Mouse (Mus musculus): ENCODE results near the gene Zbtb21. TPM values are rescaled to one million over a fixed set of nuclear protein-coding genes. Genes with fewer than 3 reads are reported as not detected.

Zbtb21 gene
- polyA plus RNA-seq, 1 experiment, result 20.4 TPM

DNA sequence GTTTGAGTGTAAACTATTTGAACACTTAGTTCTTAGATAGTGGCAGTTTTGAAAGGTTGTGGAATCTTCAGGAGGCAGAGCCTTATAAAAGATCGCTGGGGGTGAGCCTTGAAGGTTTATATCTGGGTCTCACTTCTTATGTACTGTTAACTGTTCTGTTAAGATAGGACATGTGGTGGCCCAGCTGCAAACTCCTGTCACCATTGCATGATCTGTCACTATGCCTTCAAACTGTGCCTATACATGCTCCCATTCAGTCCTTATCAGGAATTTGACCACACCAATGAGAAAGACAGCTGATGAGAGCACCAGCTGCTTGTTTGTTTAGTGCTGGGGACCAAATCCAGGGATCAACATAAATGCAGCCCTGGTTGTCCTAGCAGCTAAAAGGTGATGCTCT, 14.9 kb upstream of the Zbtb21 start:
- TF ChIP-seq CTCF (IDR thresholded peaks at IDR 0.05; ENCODE audit: borderline replicate concordance, insufficient read depth, low read length), result no peak
- TF ChIP-seq POLR2A (IDR thresholded peaks at IDR 0.05; ENCODE audit: low read depth, low read length), result no peak
- Histone ChIP-seq H3K27ac (ENCODE audit: insufficient read depth, low read length) (no peak overlapping the region), H3K4me3 (ENCODE audit: insufficient read depth, low read length) (no peak overlapping the region), H3K4me1 (ENCODE audit: control insufficient read depth, insufficient read depth, low read length) (no peaks in the 10 kb centered on the region)

DNA sequence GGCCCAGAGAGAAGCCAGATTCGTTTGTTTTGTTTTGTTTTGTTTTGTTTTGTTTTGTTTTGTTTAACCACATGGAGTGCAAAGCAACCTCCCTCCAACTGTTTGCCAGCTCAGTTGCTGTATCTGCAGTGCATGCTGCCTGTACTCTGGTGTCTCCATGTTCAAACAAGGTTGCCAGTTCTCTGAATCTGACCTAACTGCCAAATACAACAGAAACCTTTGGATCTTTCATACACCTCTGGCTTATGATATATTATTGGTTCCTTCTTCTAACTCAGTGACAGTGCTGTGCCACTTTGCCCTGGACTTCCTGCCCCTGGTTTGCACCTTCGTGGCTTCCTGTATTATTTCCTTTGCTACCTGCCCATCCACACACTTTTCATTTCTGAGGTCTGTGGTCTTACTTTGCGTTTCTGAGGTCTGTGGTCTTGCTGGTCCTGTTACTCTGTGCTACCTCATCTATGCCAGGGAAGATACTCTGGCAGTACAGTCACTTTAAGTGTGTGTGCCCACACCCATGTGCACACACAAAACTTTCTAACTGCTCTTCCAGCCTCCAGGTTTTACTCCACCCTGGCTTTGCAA, 1.6 kb upstream of the Zbtb21 start:
- no peak overlapping the region for H3K27ac ChIP-seq (ENCODE audit: insufficient read depth, low read length)
- TF ChIP-seq POLR2A (IDR thresholded peaks at IDR 0.05; ENCODE audit: low read depth, low read length) (no peak), CTCF (IDR thresholded peaks at IDR 0.05; ENCODE audit: borderline replicate concordance, insufficient read depth, low read length) (no peak)
- H3K4me3 ChIP-seq (ENCODE audit: insufficient read depth, low read length), result no peak overlapping the region
- peaks cover 2% of the 10 kb centered on the region; the same call in 1 of the 2 replicates for H3K4me1 ChIP-seq (ENCODE audit: control insufficient read depth, insufficient read depth, low read length)

DNA sequence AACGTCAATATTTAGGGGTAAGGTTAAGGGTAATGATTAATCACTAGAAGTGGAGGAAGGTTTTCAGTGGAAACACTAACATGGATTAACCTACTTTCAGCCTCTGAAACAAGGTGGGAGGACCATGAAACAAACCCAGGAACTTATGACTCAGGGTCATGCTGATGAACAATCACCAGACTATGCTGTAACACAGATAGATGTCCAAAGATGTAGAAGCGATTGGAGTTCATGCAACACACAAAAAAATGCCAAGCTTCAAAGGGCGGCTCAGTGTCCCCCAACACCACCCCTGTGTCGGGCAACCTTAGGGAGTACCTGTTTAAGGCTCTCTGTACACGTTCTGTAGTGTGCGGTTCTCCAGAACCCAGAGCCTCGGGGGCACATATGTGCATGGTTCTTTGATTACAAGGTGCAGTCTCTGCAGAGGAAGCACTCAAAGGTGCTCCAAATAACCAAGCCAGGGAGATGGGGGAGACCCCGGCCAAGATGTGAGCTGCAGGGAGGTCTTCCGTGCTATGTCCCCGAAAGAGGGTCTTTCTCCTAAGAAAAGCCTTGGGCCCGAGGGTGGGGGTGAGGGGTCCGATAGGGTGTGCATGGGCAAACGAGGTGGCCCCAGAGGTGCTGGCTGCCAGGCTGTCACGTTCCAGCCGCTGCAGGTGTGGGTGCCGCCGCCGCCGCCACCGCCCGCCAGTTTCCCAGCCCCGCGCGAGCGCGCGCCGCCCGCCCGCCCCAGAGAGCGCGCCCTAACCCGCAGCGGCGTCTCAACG, 856 bp downstream of the Zbtb21 start:
- peaks cover 8% of the 10 kb centered on the region for H3K4me1 ChIP-seq (ENCODE audit: control insufficient read depth, insufficient read depth, low read length)
- H3K4me3 ChIP-seq (ENCODE audit: insufficient read depth, low read length), result peak overlapping the region; percentile 60
- TF ChIP-seq CTCF (IDR thresholded peaks at IDR 0.05; ENCODE audit: borderline replicate concordance, insufficient read depth, low read length) (no peak), POLR2A (IDR thresholded peaks at IDR 0.05; ENCODE audit: low read depth, low read length) (peak; percentile 62)
- peak overlapping the region; percentile 77 for H3K27ac ChIP-seq (ENCODE audit: insufficient read depth, low read length)

DNA sequence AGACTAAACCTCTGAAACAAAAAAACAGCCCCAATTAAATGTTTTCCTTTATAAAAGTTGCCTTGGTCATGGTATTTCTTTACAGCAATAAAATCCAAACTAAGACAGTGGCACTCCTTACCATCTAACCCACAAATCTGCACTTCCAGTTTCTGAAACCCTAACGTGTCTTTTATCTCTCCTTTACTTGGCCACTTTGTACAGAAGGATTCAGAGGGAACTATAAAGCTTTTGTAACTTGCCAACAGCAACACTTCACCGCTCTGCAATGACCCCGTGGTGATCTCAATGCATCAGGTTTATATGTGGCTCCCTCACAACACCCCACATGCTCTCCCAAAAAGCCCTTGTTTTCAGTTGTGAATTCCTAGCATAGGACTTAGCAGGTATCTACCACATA, 2.1 kb downstream of the Zbtb21 start:
- H3K4me1 ChIP-seq (ENCODE audit: control insufficient read depth, insufficient read depth, low read length), result peaks cover 8% of the 10 kb centered on the region
- TF ChIP-seq CTCF (IDR thresholded peaks at IDR 0.05; ENCODE audit: borderline replicate concordance, insufficient read depth, low read length), result no peak
- no peak for TF ChIP-seq POLR2A (IDR thresholded peaks at IDR 0.05; ENCODE audit: low read depth, low read length)
- no peak overlapping the region for H3K4me3 ChIP-seq (ENCODE audit: insufficient read depth, low read length)
- no peak overlapping the region for H3K27ac ChIP-seq (ENCODE audit: insufficient read depth, low read length)

DNA sequence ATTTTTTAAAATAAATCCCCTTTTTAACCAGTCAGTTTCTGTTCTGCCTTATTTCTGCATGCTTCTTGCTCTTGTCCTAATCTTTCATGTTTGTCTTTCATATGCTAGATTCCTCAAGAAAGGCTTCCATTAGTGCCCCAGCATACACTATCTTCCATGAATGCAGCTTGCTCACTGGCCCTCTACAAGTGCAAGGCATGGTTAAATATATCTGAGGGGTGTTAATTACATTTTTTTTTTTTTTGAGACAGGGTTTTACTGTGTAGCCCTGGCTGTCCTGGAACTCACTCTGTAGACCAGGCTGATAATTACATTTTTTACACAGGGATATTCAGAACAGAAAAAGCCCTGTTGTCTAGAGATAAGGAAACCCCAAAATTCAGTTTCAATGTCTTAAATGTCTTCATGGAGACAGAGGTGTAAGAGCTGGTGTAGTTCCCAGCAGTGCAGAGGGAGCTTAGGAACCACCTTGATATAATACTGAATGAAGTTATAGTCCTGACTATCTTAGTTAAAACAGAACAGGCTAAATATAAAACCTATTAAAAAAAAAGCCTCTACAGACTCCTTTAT, 3.9 kb downstream of the Zbtb21 start:
- H3K4me3 ChIP-seq (ENCODE audit: insufficient read depth, low read length), result no peak overlapping the region
- no peak for TF ChIP-seq CTCF (IDR thresholded peaks at IDR 0.05; ENCODE audit: borderline replicate concordance, insufficient read depth, low read length)
- TF ChIP-seq POLR2A (IDR thresholded peaks at IDR 0.05; ENCODE audit: low read depth, low read length), result no peak
- H3K27ac ChIP-seq (ENCODE audit: insufficient read depth, low read length), result no peak overlapping the region
- peaks cover 8% of the 10 kb centered on the region for H3K4me1 ChIP-seq (ENCODE audit: control insufficient read depth, insufficient read depth, low read length)

DNA sequence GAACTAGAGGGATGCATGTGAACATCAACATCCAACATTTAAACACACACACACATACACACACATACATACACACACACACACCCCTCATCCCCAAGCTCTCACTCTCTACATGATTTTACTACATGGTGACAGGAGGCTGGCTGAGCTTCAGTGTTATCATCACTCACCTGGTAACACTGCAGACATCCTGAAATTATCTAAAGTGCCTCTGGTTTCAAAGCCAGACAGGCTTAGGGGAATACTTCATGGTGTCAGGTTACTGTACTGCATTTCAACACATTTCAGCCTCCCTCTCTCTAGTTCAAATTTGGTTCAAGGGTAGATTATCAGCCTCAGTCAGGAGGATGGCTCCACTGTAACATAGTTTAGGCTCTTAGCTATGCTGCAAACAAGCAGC, 4.8 kb downstream of the Zbtb21 start:
- TF ChIP-seq POLR2A (IDR thresholded peaks at IDR 0.05; ENCODE audit: low read depth, low read length) (no peak), CTCF (IDR thresholded peaks at IDR 0.05; ENCODE audit: borderline replicate concordance, insufficient read depth, low read length) (no peak)
- Histone ChIP-seq H3K4me1 (ENCODE audit: control insufficient read depth, insufficient read depth, low read length) (peaks cover 8% of the 10 kb centered on the region), H3K4me3 (ENCODE audit: insufficient read depth, low read length) (no peak overlapping the region), H3K27ac (ENCODE audit: insufficient read depth, low read length) (peak overlapping the region; percentile 42; the same call in 1 of the 2 replicates)

GRCm38 (mm10) chr16:97956011-97956410, 6.4 kb downstream of the Zbtb21 start:
- Histone ChIP-seq H3K4me3 (ENCODE audit: insufficient read depth, low read length) (no peak overlapping the region), H3K4me1 (ENCODE audit: control insufficient read depth, insufficient read depth, low read length) (peaks cover 8% of the 10 kb centered on the region), H3K27ac (ENCODE audit: insufficient read depth, low read length) (no peak overlapping the region)
- TF ChIP-seq POLR2A (IDR thresholded peaks at IDR 0.05; ENCODE audit: low read depth, low read length), result no peak
- TF ChIP-seq CTCF (IDR thresholded peaks at IDR 0.05; ENCODE audit: borderline replicate concordance, insufficient read depth, low read length), result no peak

DNA sequence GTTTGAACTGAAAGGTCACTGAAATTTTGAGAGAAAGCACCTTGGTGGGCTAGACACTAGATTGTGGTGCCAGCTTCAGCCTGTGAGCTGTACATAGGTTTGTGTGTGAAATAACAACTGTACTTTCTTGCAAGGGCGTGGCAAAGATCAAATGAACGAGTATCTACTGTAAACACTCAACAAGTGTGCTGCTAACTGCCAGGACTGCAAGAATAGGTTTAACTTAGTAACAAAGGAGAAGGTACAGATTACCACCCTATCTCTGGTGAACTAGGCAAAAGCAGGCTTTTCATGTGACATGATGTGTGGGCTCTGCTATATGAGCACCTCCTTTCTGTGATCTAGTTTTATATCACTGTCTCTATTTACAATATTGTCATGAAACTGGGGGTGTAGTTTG, 9.1 kb downstream of the Zbtb21 start:
- Histone ChIP-seq H3K4me1 (ENCODE audit: control insufficient read depth, insufficient read depth, low read length) (peaks cover 6% of the 10 kb centered on the region), H3K4me3 (ENCODE audit: insufficient read depth, low read length) (no peak overlapping the region), H3K27ac (ENCODE audit: insufficient read depth, low read length) (no peak overlapping the region)
- no peak for TF ChIP-seq POLR2A (IDR thresholded peaks at IDR 0.05; ENCODE audit: low read depth, low read length)
- TF ChIP-seq CTCF (IDR thresholded peaks at IDR 0.05; ENCODE audit: borderline replicate concordance, insufficient read depth, low read length), result no peak

DNA sequence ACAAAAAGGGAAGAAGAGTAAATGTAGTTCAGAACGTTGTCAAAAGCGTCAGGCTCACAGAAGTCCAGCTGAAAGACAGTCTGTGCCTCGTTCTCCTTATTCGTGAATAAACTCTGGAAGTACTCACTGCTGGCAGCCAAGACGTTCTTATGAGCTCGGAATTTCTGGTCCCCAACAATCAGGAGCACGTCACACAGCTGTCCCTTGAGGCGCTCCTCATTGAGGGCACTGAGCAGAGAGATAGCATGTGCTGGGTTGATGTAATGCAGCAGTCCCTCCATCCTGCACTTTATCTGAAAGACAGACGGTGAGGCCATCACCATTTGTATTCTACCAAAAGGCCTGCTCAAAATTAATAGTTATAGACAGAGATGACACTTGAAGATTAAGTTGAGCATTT, 9.6 kb downstream of the Zbtb21 start:
- H3K4me1 ChIP-seq (ENCODE audit: control insufficient read depth, insufficient read depth, low read length), result peaks cover 3% of the 10 kb centered on the region
- H3K4me3 ChIP-seq (ENCODE audit: insufficient read depth, low read length), result no peak overlapping the region
- no peak for TF ChIP-seq CTCF (IDR thresholded peaks at IDR 0.05; ENCODE audit: borderline replicate concordance, insufficient read depth, low read length)
- no peak for TF ChIP-seq POLR2A (IDR thresholded peaks at IDR 0.05; ENCODE audit: low read depth, low read length)
- no peak overlapping the region for H3K27ac ChIP-seq (ENCODE audit: insufficient read depth, low read length)

- TF ChIP-seq CTCF (IDR thresholded peaks at IDR 0.05; ENCODE audit: borderline replicate concordance, insufficient read depth, low read length) (no peak), POLR2A (IDR thresholded peaks at IDR 0.05; ENCODE audit: low read depth, low read length) (no peak)
- Histone ChIP-seq H3K4me1 (ENCODE audit: control insufficient read depth, insufficient read depth, low read length) (no peaks in the 10 kb centered on the region), H3K4me3 (ENCODE audit: insufficient read depth, low read length) (no peak overlapping the region), H3K27ac (ENCODE audit: insufficient read depth, low read length) (no peak overlapping the region)
These were observed 10.1 kb downstream of the Zbtb21 start for GRCm38 (mm10) chr16:97952371-97952770.
